Mouse (Mus musculus) ovary, adult 18-20 months (tissue): ENCODE measurements around the gene Tnnc1.
A peak's percentile ranks its signal among the peaks of the same experiment; 100 is the strongest.

ENCODE experiments used
- DNase-seq: peaks from one replicate; pipeline ENCODE4 v3.0.0; 2022; ENCODE audit warnings: low spot score, mixed read lengths

Gene Tnnc1

GRCm38 (mm10) chr14:31214684-31215083 lies 6.6 kb downstream of the Tnnc1 start:
- DNase-seq = no peak

DNA sequence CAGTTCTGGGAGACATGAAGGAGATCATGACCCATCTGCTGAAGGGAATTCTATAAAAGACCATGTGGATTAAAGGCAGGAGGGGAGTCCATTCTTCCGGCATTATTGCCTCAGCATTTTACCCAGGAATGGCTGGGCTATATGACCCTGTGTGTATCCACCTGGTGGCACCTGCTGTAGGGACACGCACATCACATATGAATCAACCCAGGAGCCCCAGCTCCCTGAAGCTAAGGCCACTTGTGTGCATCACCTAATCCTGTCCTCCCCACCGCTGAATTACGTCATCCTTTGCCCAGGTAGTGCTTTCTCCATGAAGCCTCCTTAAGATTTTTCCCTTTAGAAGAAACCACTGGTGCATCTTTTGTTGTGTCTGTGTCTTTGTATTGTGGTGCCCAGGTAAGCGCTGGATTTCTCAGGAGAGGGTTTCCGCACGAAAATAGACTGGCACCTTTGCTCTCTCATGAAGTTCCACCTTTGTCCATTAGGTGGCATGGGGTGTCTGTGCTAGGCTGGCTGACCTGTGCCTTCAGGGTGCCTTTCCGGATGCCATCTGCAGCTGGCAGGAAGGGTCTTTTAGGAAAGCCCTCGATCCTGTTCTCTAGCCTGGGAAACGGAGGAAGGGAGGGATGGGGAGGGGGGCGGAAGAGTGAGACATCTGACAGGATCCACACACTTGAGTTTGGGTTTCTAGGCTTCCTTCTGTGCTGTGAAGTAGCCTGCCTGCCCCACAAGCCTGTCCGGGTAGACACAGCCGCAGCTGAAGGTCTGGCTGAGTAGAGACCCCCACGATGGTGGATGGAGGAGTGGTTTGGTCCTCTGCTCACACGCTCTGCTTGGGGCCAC lies 7.3 kb downstream of the Tnnc1 start:
- DNase-seq = no peak

- DNase-seq = no peak
Measured at GRCm38 (mm10) chr14:31216846-31217245, 8.7 kb downstream of the Tnnc1 start, which contains the start of gene Nisch. TSS of gene Nisch (minus strand) at chr14:31216946.

DNA sequence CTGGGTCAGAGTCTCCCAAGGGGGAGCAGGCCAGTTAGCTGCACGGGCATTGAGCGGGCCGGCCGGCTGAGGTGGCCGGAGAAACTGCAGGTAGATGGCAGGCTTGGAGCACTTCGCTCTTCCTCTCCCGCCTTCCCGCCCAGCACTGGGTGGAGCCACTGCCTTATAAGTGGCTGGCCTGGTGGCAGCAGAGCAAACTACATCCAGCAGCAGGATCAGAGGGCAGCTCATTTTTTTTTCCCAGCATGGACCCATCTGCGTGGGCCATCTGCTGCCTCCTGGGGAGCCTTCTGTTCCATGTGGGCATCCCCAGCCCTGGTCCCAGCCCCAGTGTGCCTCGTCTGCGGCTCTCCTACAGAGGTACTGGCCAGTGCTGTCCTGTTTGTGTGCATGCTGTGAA lies 9.6 kb downstream of the Tnnc1 start, which contains the start of gene Sema3g:
TSS of gene Sema3g (plus strand) at position 195 of the 400 bp plus-strand sequence.
- DNase-seq = peak; percentile 59

DNA sequence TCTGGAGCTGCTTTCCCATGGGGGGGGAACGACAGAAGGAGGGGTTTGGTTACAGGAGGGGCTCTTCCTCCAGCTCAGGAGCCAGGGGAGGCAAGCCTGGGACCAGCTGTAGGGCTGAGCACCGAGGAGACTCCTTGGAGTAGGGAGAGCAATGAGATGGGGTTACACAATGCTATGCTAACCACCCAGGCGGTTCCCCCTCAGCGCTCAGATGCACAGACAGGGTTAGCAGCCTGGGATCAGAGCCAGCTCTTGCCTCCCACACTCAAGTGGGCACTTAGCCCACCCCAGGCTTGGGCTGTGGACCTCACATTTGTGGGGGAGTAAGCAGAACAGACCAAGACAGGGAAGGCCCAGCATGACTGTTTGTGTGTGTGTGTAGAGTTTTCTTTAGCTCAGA lies 18.9 kb downstream of the Tnnc1 start:
- DNase-seq = peak; percentile 86

GRCm38 (mm10) chr14:31228234-31228633 lies 20.1 kb downstream of the Tnnc1 start:
- no peak for DNase-seq

DNA sequence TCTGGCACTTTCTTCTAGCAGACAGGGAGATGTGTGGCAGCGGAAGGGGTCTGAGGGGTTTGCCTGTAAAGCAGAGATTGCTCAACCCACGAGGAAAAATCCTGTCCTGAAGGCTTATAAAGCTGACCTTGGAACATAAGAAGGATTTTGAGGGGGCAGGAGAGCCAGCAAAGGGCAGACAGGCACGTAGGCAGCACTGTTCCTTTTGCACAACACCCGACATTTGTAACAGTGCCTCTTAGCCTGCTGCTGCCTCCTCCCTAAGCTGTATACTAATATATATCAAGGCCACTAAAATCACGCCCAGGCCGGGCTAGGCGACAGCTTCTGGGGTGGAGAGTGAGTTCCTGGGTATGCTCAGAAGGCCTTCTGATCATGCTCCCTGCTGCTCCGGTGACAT lies 22.3 kb downstream of the Tnnc1 start:
- no peak for DNase-seq

DNA sequence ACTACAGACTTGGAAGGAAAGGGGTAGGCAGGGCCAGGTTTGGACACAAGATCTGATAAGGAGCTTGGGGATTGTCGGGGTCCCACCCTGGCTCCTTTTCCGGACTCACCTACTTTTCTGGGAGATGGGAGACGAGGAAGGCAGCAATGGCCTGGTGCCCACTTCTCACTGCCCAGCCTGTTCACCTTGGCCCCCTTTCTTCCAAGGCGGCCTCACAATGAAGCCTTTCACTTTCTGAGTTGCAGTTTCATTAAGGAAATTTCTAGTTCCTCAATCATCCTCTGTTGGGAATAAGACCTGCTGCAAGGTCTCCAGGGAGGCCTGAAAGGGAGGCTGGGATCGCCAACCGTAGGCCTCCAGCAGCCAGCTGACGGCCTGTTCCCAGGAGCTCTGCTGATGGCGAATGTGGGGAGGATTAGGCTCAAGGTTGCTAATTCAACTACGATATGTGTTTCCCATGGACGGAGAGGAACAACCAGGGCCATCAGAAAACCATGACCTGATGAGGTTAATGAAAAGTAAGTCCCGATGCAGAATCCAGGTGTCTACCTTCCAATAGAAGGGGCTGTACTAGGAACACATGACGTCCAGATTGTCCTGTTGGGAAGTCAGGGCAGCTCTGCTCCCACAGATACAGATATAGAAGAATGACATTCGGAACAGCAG lies 24.4 kb downstream of the Tnnc1 start:
- DNase-seq = no peak

DNA sequence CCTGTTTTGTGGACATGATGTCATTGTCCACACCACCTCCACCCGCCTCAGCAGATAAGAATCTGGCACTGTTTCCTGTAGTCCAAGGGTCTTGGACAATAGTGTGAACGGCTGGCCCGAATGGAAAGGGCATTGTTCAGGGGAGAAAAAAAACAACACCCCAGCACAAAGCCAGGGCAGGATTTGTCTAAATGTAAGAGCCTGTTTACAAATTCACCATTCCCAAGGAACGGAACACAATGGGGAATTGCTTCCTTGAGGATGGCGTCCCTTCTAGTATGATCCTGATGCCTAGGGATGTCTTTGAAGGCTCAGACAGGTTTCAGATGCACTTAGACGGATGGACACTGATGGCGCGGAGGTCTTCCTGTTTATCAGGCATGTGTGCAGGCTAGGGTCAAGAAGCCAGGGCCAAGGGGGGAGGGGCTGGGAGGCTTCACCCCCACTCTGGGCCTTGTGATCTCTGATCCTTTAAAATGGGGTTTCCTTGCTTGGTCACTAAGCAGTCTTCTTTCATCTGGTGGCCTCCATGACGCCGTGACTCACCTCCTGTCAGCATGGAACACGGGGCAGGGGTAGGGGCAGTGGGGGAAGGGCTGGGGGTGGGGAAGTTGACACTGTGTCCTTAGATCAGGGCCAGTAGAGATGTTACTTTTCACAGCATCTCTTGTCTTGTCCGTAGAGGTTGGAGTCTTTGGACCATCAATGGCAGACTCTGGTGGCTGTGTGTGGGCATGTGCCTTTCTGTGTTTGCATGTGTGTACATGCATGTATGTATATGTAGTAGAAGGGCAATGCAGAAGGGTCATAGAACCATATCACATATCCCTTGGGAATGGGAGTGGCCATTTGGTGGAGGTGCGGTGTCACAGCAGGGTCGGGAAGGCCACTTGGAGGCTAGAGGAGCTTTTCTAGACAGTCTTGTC lies 25.2 kb downstream of the Tnnc1 start:
- no peak for DNase-seq

DNA sequence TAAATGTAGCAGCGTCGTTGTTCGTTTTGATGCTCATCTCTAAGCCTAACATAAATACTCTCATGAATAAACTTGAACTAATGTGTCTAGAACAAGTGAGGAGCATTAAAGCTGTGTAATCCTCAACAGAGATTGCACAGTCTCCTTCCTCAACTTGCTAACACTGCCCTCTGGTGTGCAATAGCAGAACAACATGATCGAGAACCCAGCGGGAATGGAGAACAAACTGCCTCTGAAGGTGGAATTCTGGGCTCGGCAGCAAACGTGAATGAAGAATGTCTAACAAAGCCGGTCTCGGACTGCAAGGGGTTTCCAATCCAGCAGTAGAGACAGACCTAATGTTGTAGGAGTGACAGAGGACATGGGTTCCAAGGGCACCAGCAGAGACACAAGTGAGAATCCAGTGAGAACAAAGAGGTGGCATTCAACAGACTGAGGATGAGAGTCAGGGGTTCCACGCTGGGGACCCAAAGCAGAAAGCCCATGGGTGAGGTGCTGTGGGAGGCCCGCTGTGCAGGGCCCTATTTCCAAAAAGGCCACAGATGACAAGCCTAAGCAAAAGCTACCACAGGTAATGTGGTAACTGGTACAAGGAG lies 26.0 kb downstream of the Tnnc1 start:
- DNase-seq = peak; percentile 48

GRCm38 (mm10) chr14:31237101-31237882 lies 29.2 kb downstream of the Tnnc1 start:
- DNase-seq = no peak

DNA sequence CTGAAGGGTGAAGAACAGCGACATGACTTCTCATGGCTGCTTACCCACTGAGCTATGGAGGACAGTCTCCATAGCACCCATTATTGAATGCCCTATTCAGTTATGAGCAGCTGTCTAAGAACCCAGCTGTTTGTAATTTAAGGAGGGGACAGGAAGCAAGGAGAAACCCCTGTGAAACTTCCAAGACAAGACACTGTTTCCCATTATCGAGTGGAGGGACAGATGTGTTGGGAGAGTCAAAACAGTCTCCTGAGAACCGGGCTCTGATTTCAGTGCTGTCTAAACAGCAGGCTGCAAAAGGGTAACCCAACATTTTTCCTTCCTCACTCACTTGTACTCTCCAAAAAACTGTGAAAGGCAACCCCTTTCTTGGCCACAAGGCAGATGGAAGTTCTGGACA lies 32.4 kb downstream of the Tnnc1 start:
- no peak for DNase-seq

DNA sequence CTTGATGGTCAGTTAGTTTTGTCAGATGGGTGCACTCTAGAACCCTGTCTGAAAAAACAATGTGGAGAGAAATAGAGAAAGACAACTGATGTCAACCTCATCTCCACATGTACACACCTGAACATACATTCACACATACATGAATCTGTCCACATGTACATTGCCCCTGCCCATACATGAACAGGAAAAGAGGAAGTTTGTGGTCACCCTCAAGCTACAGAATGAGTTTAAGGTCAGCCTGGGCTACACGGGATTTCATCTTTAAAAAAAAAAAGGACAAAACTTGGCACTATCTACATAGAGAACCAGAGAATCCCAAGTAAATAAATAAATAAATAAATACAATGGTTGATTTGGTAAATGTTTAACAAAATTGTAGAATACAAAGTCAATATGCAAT lies 36.7 kb downstream of the Tnnc1 start:
- no peak for DNase-seq

GRCm38 (mm10) chr14:31245946-31246345 lies 37.8 kb downstream of the Tnnc1 start:
- DNase-seq = no peak

- no peak for DNase-seq
Measured at GRCm38 (mm10) chr14:31248396-31248795, 40.3 kb downstream of the Tnnc1 start.

DNA sequence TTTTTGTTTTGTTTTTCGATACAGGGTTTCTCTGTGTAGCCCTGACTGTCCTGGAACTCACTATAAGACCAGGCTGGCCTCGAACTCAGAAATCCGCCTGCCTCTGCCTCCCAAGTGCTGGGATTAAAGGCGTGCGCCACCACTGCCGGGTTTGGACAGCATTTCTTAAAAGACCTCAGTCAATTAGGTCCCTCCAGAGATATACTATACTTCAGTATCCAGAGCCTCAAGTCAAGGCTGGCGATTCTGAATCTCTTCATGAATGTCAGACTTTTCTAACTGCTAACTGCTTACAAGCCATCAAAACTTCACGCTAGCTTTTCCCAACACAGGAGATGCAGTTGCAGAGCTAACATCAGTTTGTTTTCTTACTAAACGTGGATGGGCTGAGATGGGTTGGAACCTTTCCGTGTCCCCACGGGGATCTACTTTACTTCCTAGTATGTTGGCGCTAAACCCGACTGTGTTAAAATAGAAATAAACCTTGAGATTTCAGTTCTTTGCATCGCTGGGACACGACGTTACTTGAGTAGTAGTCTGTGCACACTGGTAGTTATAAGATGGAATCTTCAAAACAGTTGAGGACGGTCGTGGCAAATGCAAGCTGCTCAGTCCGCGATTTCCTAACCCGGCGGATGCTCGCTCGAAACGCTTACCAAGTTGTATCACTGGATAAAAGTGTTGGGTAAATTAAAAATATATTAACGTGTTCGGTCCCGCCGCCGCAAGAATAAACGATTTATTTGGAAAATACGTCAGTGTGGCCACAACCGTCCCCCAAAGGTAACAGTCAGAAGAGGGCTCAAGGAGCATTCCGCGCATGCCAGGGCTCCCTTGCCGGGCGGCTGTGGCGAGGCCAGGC lies 42.3 kb downstream of the Tnnc1 start:
- no peak for DNase-seq

DNA sequence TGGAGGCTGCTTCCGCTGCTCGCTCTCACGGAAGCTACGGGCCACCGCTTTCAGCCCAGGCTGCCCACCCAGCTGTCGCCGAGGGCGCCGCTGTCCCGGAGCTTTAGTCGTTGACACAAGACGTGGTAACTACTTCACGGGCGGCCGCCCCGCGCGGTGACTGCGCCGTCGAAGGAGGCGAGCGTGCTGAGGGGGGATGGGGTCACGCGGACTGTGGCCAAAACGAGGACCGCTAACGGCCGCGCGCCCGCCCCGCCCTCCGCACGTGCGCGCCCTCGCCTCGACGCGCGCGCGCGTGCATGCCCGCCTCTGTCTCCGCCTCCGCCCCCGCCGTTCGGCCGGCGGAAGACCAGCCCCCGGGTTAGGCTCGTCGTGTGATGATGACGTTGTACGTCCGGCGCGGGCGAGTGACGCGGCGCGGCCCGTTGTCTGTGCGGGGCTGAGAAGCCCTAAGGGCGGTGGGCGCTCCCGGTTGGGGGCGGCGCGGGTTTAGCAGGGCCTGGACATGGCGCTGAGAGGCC lies 43.0 kb downstream of the Tnnc1 start, which contains the start of the genes Phf7 and Bap1:
TSS of gene Phf7 (minus strand) at position 234 of the 521 bp plus-strand sequence.
TSS of gene Bap1 (plus strand) at position 367 of the 521 bp plus-strand sequence.
- peak; percentile 89 for DNase-seq

DNA sequence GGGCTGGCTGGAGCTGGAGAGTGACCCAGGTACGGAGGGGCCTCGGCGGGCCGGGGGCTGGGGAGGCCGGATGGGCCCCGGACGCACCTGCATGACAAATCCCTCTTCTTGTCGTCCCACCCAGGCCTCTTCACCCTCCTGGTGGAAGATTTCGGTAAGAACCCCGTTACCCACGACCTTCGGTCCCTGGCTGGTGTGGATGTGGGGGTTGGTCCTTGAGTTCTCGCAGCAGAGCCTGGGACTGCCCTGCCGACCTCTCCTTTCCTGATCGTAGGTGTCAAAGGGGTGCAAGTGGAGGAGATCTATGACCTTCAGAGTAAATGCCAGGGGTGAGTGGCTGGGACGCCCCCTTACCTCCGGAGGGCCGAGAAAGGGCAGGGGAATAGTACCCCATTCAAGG lies 43.5 kb downstream of the Tnnc1 start:
- DNase-seq = no peak

- no peak for DNase-seq
Measured at GRCm38 (mm10) chr14:31252091-31252490, 44.0 kb downstream of the Tnnc1 start.
